Mouse (Mus musculus) kidney, embryonic 14.5 days (tissue): Measurements from ENCODE around the gene Etv2. TPM values are rescaled to one million over a fixed set of nuclear protein-coding genes. Genes with fewer than 3 reads are reported as not detected.

Experiments used
- ATAC-seq: fragments of 200-750 bp; cut with Nextera tagmentation; 2 replicates; pipeline ENCODE4 v1.8.0; 2017; ENCODE audit warnings: moderate number of reproducible peaks, mild to moderate bottlenecking, moderate TSS enrichment, moderate library complexity; ENCODE audit not compliant: low FRiP score, low TSS enrichment
- H3K27ac ChIP-seq: fragments of 300-500 bp; sonication (generic); 2 replicates; pipeline ENCODE4 v1.5.1; 2014; ENCODE audit warnings: low read depth, mild to moderate bottlenecking, low read length, moderate library complexity, mixed read lengths
- H3K27me3 ChIP-seq: fragments of 300-500 bp; sonication (generic); 2 replicates; pipeline ENCODE4 v1.6.1; 2014; ENCODE audit warnings: mild to moderate bottlenecking, low read length; ENCODE audit not compliant: control insufficient read depth, insufficient read depth
- H3K36me3 ChIP-seq: fragments of 300-500 bp; sonication (generic); 2 replicates; pipeline ENCODE4 v1.6.1; 2014; ENCODE audit warnings: low read length, mixed read lengths; ENCODE audit not compliant: control insufficient read depth, insufficient read depth
- H3K4me1 ChIP-seq: fragments of 300-500 bp; sonication (generic); 2 replicates; pipeline ENCODE4 v1.6.1; 2014; ENCODE audit warnings: low read length, mixed read lengths; ENCODE audit not compliant: control insufficient read depth, insufficient read depth
- H3K4me2 ChIP-seq: fragments of 300-500 bp; sonication (generic); replicated peaks from 2 replicates; pipeline ENCODE4 v1.6.1; 2014; ENCODE audit warnings: low read depth, mild to moderate bottlenecking, low read length
- H3K4me3 ChIP-seq: fragments of 300-500 bp; sonication (generic); 2 replicates; pipeline ENCODE4 v1.5.1; 2014; ENCODE audit warnings: mild to moderate bottlenecking, low read length
- H3K9ac ChIP-seq: fragments of 300-500 bp; sonication (generic); 2 replicates; pipeline ENCODE4 v1.6.1; 2014; ENCODE audit warnings: low read depth, mild to moderate bottlenecking, low read length, moderate library complexity
- H3K9me3 ChIP-seq: fragments of 300-500 bp; sonication (generic); 2 replicates; pipeline ENCODE4 v1.6.1; 2016; ENCODE audit warnings: low read length; ENCODE audit not compliant: control insufficient read depth
- WGBS: fragments of 180-500 bp; shearing (Covaris S2); extraction: QIAGEN DNeasy Blood & Tissue Kit; methylation state at CpG from one replicate; pipeline ENCODE4 v1.1.7; 2014; 5-methylcytosine and 5-hydroxymethylcytosine counted together
- microRNA-seq: library from miRNA; unstranded; fragments of <30 nt; microRNA quantifications from one replicate; pipeline ENCODE4, GENCODE M21; 2016
- polyA plus RNA-seq: library from polyadenylated mRNA; unstranded; fragments of >200 nt; fragmentation: Nextera tagmentation; extraction: Ambion mirVana; gene quantifications from 2 replicates; pipeline ENCODE4 v1.2.1, GENCODE M21; 2014

Etv2 gene
- polyA plus RNA-seq, 1 experiment from 2014 or later: not detected

- Histone ChIP-seq H3K36me3 (peaks cover 39% of the 10 kb centered on the region), H3K9ac (peak overlapping the region; percentile 95), H3K9me3 (no peaks in the 10 kb centered on the region), H3K4me2 (peak overlapping the region; percentile 74), H3K4me1 (peaks cover 11% of the 10 kb centered on the region), H3K4me3 (peak overlapping the region; percentile 96), H3K27ac (peak overlapping the region; percentile 89), H3K27me3 (no peaks in the 10 kb centered on the region)
- WGBS: under 1% methylated on average over 66 of the region's 67 CpGs
- ATAC-seq: peak; percentile 38
Observed at GRCm38 (mm10) chr7:30587842-30588667, 47.6 kb downstream of the Etv2 start.

GRCm38 (mm10) chr7:30586455-30587020 is 49.1 kb downstream of the Etv2 start:
- no peak for ATAC-seq
- peaks cover 11% of the 10 kb centered on the region for H3K4me1 ChIP-seq
- no peak overlapping the region for H3K9ac ChIP-seq
- no peaks in the 10 kb centered on the region for H3K27me3 ChIP-seq
- H3K4me3 ChIP-seq: peak overlapping the region; percentile 96
- no peak overlapping the region for H3K27ac ChIP-seq
- H3K9me3 ChIP-seq: no peaks in the 10 kb centered on the region
- 89% methylated on average over 26 of the region's 28 CpGs for WGBS
- no peak overlapping the region for H3K4me2 ChIP-seq
- peaks cover 54% of the 10 kb centered on the region for H3K36me3 ChIP-seq

- H3K9me3 ChIP-seq: no peaks in the 10 kb centered on the region
Observed at GRCm38 (mm10) chr7:30585170-30585569, 50.5 kb downstream of the Etv2 start.

GRCm38 (mm10) chr7:30584339-30584738 is 51.3 kb downstream of the Etv2 start:
- Histone ChIP-seq H3K4me3 (no peak overlapping the region), H3K27ac (no peak overlapping the region), H3K4me2 (no peak overlapping the region), H3K4me1 (peaks cover 8% of the 10 kb centered on the region), H3K9ac (no peak overlapping the region), H3K27me3 (no peaks in the 10 kb centered on the region), H3K36me3 (peaks cover 75% of the 10 kb centered on the region), H3K9me3 (no peaks in the 10 kb centered on the region)
- 93% methylated on average over 10 of the region's 10 CpGs for WGBS
- ATAC-seq: no peak

More at GRCm38 (mm10) chr7:30585170-30585569, 50.5 kb downstream of the Etv2 start:
- no peak for ATAC-seq
- whole genome bisulfite sequencing: 97% methylated on average over 7 of the region's 7 CpGs
- Histone ChIP-seq H3K9ac (no peak overlapping the region), H3K4me2 (no peak overlapping the region), H3K27me3 (no peaks in the 10 kb centered on the region), H3K27ac (no peak overlapping the region), H3K36me3 (peaks cover 66% of the 10 kb centered on the region), H3K4me3 (no peak overlapping the region), H3K4me1 (peaks cover 11% of the 10 kb centered on the region)

Small RNA genes lying within 50 kb of the gene (microRNA-seq; reads per million reads assigned to microRNA genes)
- 0.84 reads per million for gene Mir3569

Other genes starting within 250 kb of the Etv2 start
- 23.8 and 26.7 TPM in 2 replicates for gene Tyrobp, start 222.1 kb downstream of the Etv2 start, polyA plus RNA-seq
- 0.57 and 1.0 TPM in 2 replicates for gene Hcst, start 216.0 kb downstream of the Etv2 start, polyA plus RNA-seq
- gene Nfkbid, start 214.1 kb downstream of the Etv2 start, polyA plus RNA-seq: 1.1 and 1.9 TPM in 2 replicates
- 16.7 and 19.0 TPM in 2 replicates for gene Aplp1, start 190.3 kb downstream of the Etv2 start, polyA plus RNA-seq
- 0.20 and 0.54 TPM in 2 replicates for gene Kirrel2, start 178.2 kb downstream of the Etv2 start, polyA plus RNA-seq
- gene Nphs1, start 177.5 kb downstream of the Etv2 start, polyA plus RNA-seq: 2.7 and 3.0 TPM in 2 replicates
- 0.94 and 2.3 TPM in 2 replicates for gene Prodh2, start 142.2 kb downstream of the Etv2 start, polyA plus RNA-seq
- 13.4 and 17.3 TPM in 2 replicates for gene Arhgap33, start 100.8 kb downstream of the Etv2 start, polyA plus RNA-seq
- 8.9 and 9.2 TPM in 2 replicates for gene Hspb6, start 83.7 kb downstream of the Etv2 start, polyA plus RNA-seq
- gene Proser3, start 83.6 kb downstream of the Etv2 start, polyA plus RNA-seq: 15.2 and 25.0 TPM in 2 replicates
- 38.5 and 48.0 TPM in 2 replicates for gene Lin37, start 76.0 kb downstream of the Etv2 start, polyA plus RNA-seq
- 109 and 119 TPM in 2 replicates for gene U2af1l4, start 72.6 kb downstream of the Etv2 start, polyA plus RNA-seq
- 8.0 and 11.3 TPM in 2 replicates for gene Gm49396, start 72.5 kb downstream of the Etv2 start, polyA plus RNA-seq
- gene Psenen, start 72.2 kb downstream of the Etv2 start, polyA plus RNA-seq: 121 and 182 TPM in 2 replicates
- gene Igflr1, start 70.4 kb downstream of the Etv2 start, polyA plus RNA-seq: 2.9 and 3.7 TPM in 2 replicates
- 12.3 and 13.6 TPM in 2 replicates for gene Kmt2b, start 47.1 kb downstream of the Etv2 start, polyA plus RNA-seq
- 0.21 and 0.22 TPM in 2 replicates for gene Zbtb32, start 36.9 kb downstream of the Etv2 start, polyA plus RNA-seq
- gene Upk1a, start 23.0 kb downstream of the Etv2 start, polyA plus RNA-seq: 2.2 and 2.3 TPM in 2 replicates
- 961 and 1,287 TPM in 2 replicates for gene Cox6b1, start 9.7 kb downstream of the Etv2 start, polyA plus RNA-seq
- gene Rbm42, start 14.5 kb upstream of the Etv2 start, polyA plus RNA-seq: 93.4 and 111 TPM in 2 replicates
- gene Haus5, start 29.1 kb upstream of the Etv2 start, polyA plus RNA-seq: 45.8 and 58.6 TPM in 2 replicates
- not detected in 2 replicates for gene Pmis2, start 35.8 kb upstream of the Etv2 start, polyA plus RNA-seq
- not detected in 2 replicates for gene 2200002J24Rik, start 63.1 kb upstream of the Etv2 start, polyA plus RNA-seq
- 1.2 and 1.3 TPM in 2 replicates for gene Atp4a, start 76.4 kb upstream of the Etv2 start, polyA plus RNA-seq
- gene Tmem147, start 93.7 kb upstream of the Etv2 start, polyA plus RNA-seq: 202 and 206 TPM in 2 replicates
- 0.61 and 1.6 TPM in 2 replicates for gene Gapdhs, start 107.8 kb upstream of the Etv2 start, polyA plus RNA-seq
- gene Sbsn, start 115.6 kb upstream of the Etv2 start, polyA plus RNA-seq: 1.1 and 1.6 TPM in 2 replicates
- 0.74 and 0.95 TPM in 2 replicates for gene Dmkn, start 127.9 kb upstream of the Etv2 start, polyA plus RNA-seq
- not detected in 2 replicates for gene Krtdap, start 152.0 kb upstream of the Etv2 start, polyA plus RNA-seq
- gene Ffar2, start 187.9 kb upstream of the Etv2 start, polyA plus RNA-seq: 0.31 TPM in 1 of 2 replicates, not detected in the other
- gene Ffar3, start 220.3 kb upstream of the Etv2 start, polyA plus RNA-seq: not detected in 2 replicates
- gene Ffar1, start 225.7 kb upstream of the Etv2 start, polyA plus RNA-seq: not detected in 2 replicates
- gene Cd22, start 244.5 kb upstream of the Etv2 start, polyA plus RNA-seq: 0.55 TPM in 1 of 2 replicates, not detected in the other